Mouse (Mus musculus): ENCODE results near the gene Idh2. TPM values are rescaled to one million over a fixed set of nuclear protein-coding genes. Genes with fewer than 3 reads are reported as not detected.
"Not testable (repeated sequence)": the region's sequence is repeated elsewhere in the genome, so short reads cannot be mapped to it uniquely, and the experiment has no call there.

Idh2 gene
- total and polyA plus RNA-seq, 3 experiments, result 121 to 268 (median 181) TPM

GRCm38 (mm10) chr7:80052261-80052660 is 62.9 kb downstream of the Idh2 start:
- H3K4me1 ChIP-seq (ENCODE audit: control insufficient read depth in 1 of 2, insufficient read depth in 2 of 2, low read length in 2 of 2), result peaks cover 6 to 7% of the 10 kb centered on the region in 2 experiments; a peak in 3 of 4 replicates
- H3K27me3 ChIP-seq (ENCODE audit: control insufficient read depth in 1 of 2, insufficient read depth in 2 of 2, low read length in 2 of 2), result no peaks in the 10 kb centered on the region
- no peak overlapping the region for H3K9ac ChIP-seq (ENCODE audit: control insufficient read depth, low read depth, low read length, poor library complexity, severe bottlenecking)
- no peak for DNase-seq (ENCODE audit: low read depth, low spot score)
- H3K9me3 ChIP-seq (replicated peaks; ENCODE audit: insufficient read depth, low read length), result no peaks in the 10 kb centered on the region
- H3K36me3 ChIP-seq (ENCODE audit: control insufficient read depth in 1 of 2, insufficient read depth in 2 of 2, low read length in 2 of 2), result peaks cover 0 to 8% of the 10 kb centered on the region in 2 experiments; a peak in 2 of 4 replicates
- TF ChIP-seq HCFC1 (IDR thresholded peaks at IDR 0.05; ENCODE audit: low read depth, low read length), result no peak
- TF ChIP-seq MAFK (IDR thresholded peaks at IDR 0.05; ENCODE audit: borderline replicate concordance, low read depth, low read length), result no peak
- TF ChIP-seq MEF2A (IDR thresholded peaks at IDR 0.05; ENCODE audit: extremely low read depth, insufficient replicate concordance, low read depth, low read length, poor library complexity, severe bottlenecking), result no peak
- TF ChIP-seq USF2 (IDR thresholded peaks at IDR 0.05; ENCODE audit: borderline replicate concordance in 1 of 2, insufficient read depth in 1 of 2, low read depth in 1 of 2, low read length in 2 of 2), result no peak
- no peak for TF ChIP-seq CHD2 (IDR thresholded peaks at IDR 0.05; ENCODE audit: low read length)
- no peak for TF ChIP-seq RCOR1 (IDR thresholded peaks at IDR 0.05; ENCODE audit: low read depth, low read length)
- no peak for TF ChIP-seq POLR2A (IDR thresholded peaks at IDR 0.05; ENCODE audit: control insufficient read depth in 1 of 2, insufficient read depth in 1 of 2, low read depth in 1 of 2, low read length in 2 of 2, poor library complexity in 1 of 2)
- H3K4me3 ChIP-seq (ENCODE audit: control insufficient read depth in 1 of 2, insufficient read depth in 1 of 2, low read depth in 2 of 2, low read length in 2 of 2), result no peak overlapping the region
- H3K79me2 ChIP-seq (ENCODE audit: control insufficient read depth, insufficient read depth, low read length, poor library complexity), result peaks cover 2% of the 10 kb centered on the region
- H3K27ac ChIP-seq (ENCODE audit: control insufficient read depth, low read depth, low read length), result no peak overlapping the region

- TF ChIP-seq NELFE (IDR thresholded peaks at IDR 0.05; ENCODE audit: low read depth, low read length) (no peak), ZC3H11A (IDR thresholded peaks at IDR 0.05; ENCODE audit: low read depth, low read length) (no peak), MYB (IDR thresholded peaks at IDR 0.05; ENCODE audit: low read depth, low read length) (no peak), ETS1 (IDR thresholded peaks at IDR 0.05; ENCODE audit: low read depth, low read length) (no peak), GABPA (IDR thresholded peaks at IDR 0.05; ENCODE audit: low read depth, low read length) (no peak), USF1 (IDR thresholded peaks at IDR 0.05; ENCODE audit: low read depth, low read length) (no peak), KAT2A (conservative IDR thresholded peaks at IDR 0.05; ENCODE audit: low read depth, low read length) (no peak), CTCF (IDR thresholded peaks at IDR 0.05 in 2 of 3, conservative IDR thresholded peaks at IDR 0.05 in 1 of 3; ENCODE audit: control insufficient read depth in 1 of 3, insufficient read depth in 1 of 3, low read depth in 2 of 3, low read length in 3 of 3, poor library complexity in 1 of 3, severe bottlenecking in 1 of 3) (no peak), MXI1 (IDR thresholded peaks at IDR 0.05; ENCODE audit: low read depth, low read length) (no peak), MYC (IDR thresholded peaks at IDR 0.05; ENCODE audit: low read depth, low read length) (no peak), TCF12 (IDR thresholded peaks at IDR 0.05; ENCODE audit: low read depth, low read length) (no peak), MEF2A (IDR thresholded peaks at IDR 0.05; ENCODE audit: extremely low read depth, insufficient replicate concordance, low read depth, low read length, poor library complexity, severe bottlenecking) (no peak), POLR2AphosphoS2 (IDR thresholded peaks at IDR 0.05; ENCODE audit: low read length) (no peak), POLR2AphosphoS5 (IDR thresholded peaks at IDR 0.05; ENCODE audit: borderline replicate concordance, low read depth, low read length) (no peak), CHD2 (IDR thresholded peaks at IDR 0.05; ENCODE audit: low read length) (no peak), TAL1 (IDR thresholded peaks at IDR 0.05; ENCODE audit: low read length) (no peak), ZMIZ1 (IDR thresholded peaks at IDR 0.05; ENCODE audit: low read depth, low read length) (no peak), USF2 (IDR thresholded peaks at IDR 0.05; ENCODE audit: borderline replicate concordance in 1 of 2, insufficient read depth in 1 of 2, low read depth in 1 of 2, low read length in 2 of 2) (no peak), MAX (IDR thresholded peaks at IDR 0.05; ENCODE audit: low read length) (no peak)
- Histone ChIP-seq H3K27ac (ENCODE audit: control insufficient read depth, low read depth, low read length) (no peak overlapping the region), H3K79me2 (ENCODE audit: control insufficient read depth, insufficient read depth, low read length, poor library complexity) (peaks cover 2% of the 10 kb centered on the region), H3K4me3 (ENCODE audit: control insufficient read depth in 1 of 2, insufficient read depth in 1 of 2, low read depth in 2 of 2, low read length in 2 of 2) (no peak overlapping the region), H3K36me3 (ENCODE audit: control insufficient read depth in 1 of 2, insufficient read depth in 2 of 2, low read length in 2 of 2) (peaks cover 0 to 4% of the 10 kb centered on the region in 2 experiments; a peak in 2 of 4 replicates), H3K27me3 (ENCODE audit: control insufficient read depth in 1 of 2, insufficient read depth in 2 of 2, low read length in 2 of 2) (no peaks in the 10 kb centered on the region), H3K9me3 (replicated peaks; ENCODE audit: insufficient read depth, low read length) (no peaks in the 10 kb centered on the region), H3K9ac (ENCODE audit: control insufficient read depth, low read depth, low read length, poor library complexity, severe bottlenecking) (no peak overlapping the region), H3K4me1 (ENCODE audit: control insufficient read depth in 1 of 2, insufficient read depth in 2 of 2, low read length in 2 of 2) (peaks cover 2 to 3% of the 10 kb centered on the region in 2 experiments; a peak in 3 of 4 replicates)
- no peak for DNase-seq (ENCODE audit: low read depth, low spot score)
These were observed 63.4 kb downstream of the Idh2 start for GRCm38 (mm10) chr7:80051835-80052234.

GRCm38 (mm10) chr7:80050382-80050781 is 64.8 kb downstream of the Idh2 start:
- not testable (repeated sequence) for H3K27me3 ChIP-seq (ENCODE audit: control insufficient read depth in 1 of 2, insufficient read depth in 2 of 2, low read length in 2 of 2); H3K4me3 ChIP-seq (ENCODE audit: control insufficient read depth in 1 of 2, insufficient read depth in 1 of 2, low read depth in 2 of 2, low read length in 2 of 2); DNase-seq (ENCODE audit: low read depth, low spot score); H3K27ac ChIP-seq (ENCODE audit: control insufficient read depth, low read depth, low read length); H3K9me3 ChIP-seq (replicated peaks; ENCODE audit: insufficient read depth, low read length); H3K9ac ChIP-seq (ENCODE audit: control insufficient read depth, low read depth, low read length, poor library complexity, severe bottlenecking); H3K79me2 ChIP-seq (ENCODE audit: control insufficient read depth, insufficient read depth, low read length, poor library complexity); H3K36me3 ChIP-seq (ENCODE audit: control insufficient read depth in 1 of 2, insufficient read depth in 2 of 2, low read length in 2 of 2); H3K4me1 ChIP-seq (ENCODE audit: control insufficient read depth in 1 of 2, insufficient read depth in 2 of 2, low read length in 2 of 2)
